Mouse (Mus musculus): ENCODE measurements around the gene Adra1b. TPM values are rescaled to one million over a fixed set of nuclear protein-coding genes. Genes with fewer than 3 reads are reported as not detected.

The Adra1b gene
- polyA plus RNA-seq, 1 experiment from 2014 or later: 0.40 TPM

GRCm38 (mm10) chr11:43841596-43841995 is 59.4 kb downstream of the Adra1b start:
- WGBS: 73% methylated on average over 10 of the region's 10 CpGs

GRCm38 (mm10) chr11:43840491-43840890 is 60.5 kb downstream of the Adra1b start:
- H3K4me1 ChIP-seq (replicated peaks; ENCODE audit: control insufficient read depth, insufficient read depth, low read length): 0 out of 2 replicates have a peak, but pooled peaks cover 4% of the 10 kb centered on the region
- WGBS: 74% methylated on average over 6 of the region's 6 CpGs

More at GRCm38 (mm10) chr11:43841596-43841995, 59.4 kb downstream of the Adra1b start:
- DNase-seq (ENCODE audit: low spot score): no peak
- ATAC-seq (replicated peaks; ENCODE audit: low FRiP score): no peak
- Histone ChIP-seq H3K36me3 (ENCODE audit: control insufficient read depth, insufficient read depth, low read length) (no peaks in the 10 kb centered on the region), H3K4me3 (ENCODE audit: low read depth, low read length) (no peak overlapping the region), H3K4me1 (replicated peaks; ENCODE audit: control insufficient read depth, insufficient read depth, low read length) (no peaks in the 10 kb centered on the region), H3K9ac (ENCODE audit: low read length) (no peak overlapping the region), H3K4me2 (ENCODE audit: low read depth, low read length, severe bottlenecking) (no peak overlapping the region), H3K27ac (ENCODE audit: low read depth, low read length) (no peak overlapping the region), H3K9me3 (ENCODE audit: control insufficient read depth, low read length) (no peaks in the 10 kb centered on the region), H3K27me3 (ENCODE audit: control insufficient read depth, insufficient read depth, low read length) (peaks cover 6% of the 10 kb centered on the region; the same call in 1 of the 2 replicates)

DNA sequence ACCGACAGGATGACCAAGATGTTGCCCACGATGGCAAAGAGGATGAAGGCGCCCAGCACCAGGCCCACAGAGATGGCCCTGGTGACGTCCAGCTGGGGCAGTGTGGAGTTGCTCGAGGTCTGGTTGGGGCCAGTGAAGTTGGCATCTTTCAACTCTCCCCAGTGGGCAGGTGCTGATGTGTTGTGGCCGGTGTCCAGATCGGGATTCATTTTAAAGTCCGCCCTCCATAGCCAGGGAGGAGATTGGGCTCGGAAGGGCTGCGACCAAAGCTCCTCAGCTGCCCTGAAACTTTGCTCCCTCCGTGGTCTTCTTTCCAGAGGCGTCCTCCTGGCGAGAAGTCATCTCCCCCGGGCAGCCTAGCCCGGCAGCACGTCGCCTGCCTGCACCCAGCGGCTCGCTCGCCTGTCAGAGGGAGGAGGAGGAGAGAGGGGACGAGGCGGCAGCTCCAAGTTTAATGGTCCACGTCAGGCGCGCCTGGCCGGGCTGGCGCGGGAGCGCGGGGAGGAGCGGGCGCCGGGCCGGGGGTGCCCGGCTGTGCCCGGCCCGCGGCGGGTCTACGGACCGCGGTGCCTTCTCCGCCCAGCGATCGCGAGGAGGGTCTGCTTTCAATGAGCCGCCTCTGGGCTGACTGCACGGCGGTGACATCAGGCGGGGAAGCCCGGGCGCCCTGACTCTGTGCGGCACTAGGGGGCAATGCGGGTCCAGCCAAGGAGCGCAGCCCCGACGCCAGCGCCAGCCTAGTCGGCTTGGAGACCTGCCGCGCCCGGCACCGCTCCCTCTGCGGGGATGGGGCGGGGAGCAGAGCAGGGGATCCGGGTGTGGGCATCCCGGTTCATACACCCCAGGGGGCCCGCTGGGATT is 64.9 kb downstream of the Adra1b start:
- Histone ChIP-seq H3K27ac (ENCODE audit: low read depth, low read length) (no peak overlapping the region), H3K9me3 (ENCODE audit: control insufficient read depth, low read length) (no peaks in the 10 kb centered on the region), H3K4me3 (ENCODE audit: low read depth, low read length) (peak overlapping the region; percentile 48), H3K27me3 (ENCODE audit: control insufficient read depth, insufficient read depth, low read length) (peaks cover 16% of the 10 kb centered on the region), H3K36me3 (ENCODE audit: control insufficient read depth, insufficient read depth, low read length) (no peaks in the 10 kb centered on the region), H3K4me2 (ENCODE audit: low read depth, low read length, severe bottlenecking) (peak overlapping the region; percentile 80), H3K9ac (ENCODE audit: low read length) (peak overlapping the region; percentile 59), H3K4me1 (replicated peaks; ENCODE audit: control insufficient read depth, insufficient read depth, low read length) (0 out of 2 replicates have a peak, but pooled peaks cover 4% of the 10 kb centered on the region)
- DNase-seq (ENCODE audit: low spot score) (peak; percentile 92), ATAC-seq (replicated peaks; ENCODE audit: low FRiP score) (peak; percentile 97)
- WGBS: 5% methylated on average over 66 of the region's 68 CpGs

More at GRCm38 (mm10) chr11:43840491-43840890, 60.5 kb downstream of the Adra1b start:
- Histone ChIP-seq H3K4me3 (ENCODE audit: low read depth, low read length) (no peak overlapping the region), H3K9me3 (ENCODE audit: control insufficient read depth, low read length) (no peaks in the 10 kb centered on the region), H3K36me3 (ENCODE audit: control insufficient read depth, insufficient read depth, low read length) (no peaks in the 10 kb centered on the region), H3K4me2 (ENCODE audit: low read depth, low read length, severe bottlenecking) (no peak overlapping the region), H3K27ac (ENCODE audit: low read depth, low read length) (no peak overlapping the region), H3K9ac (ENCODE audit: low read length) (no peak overlapping the region), H3K27me3 (ENCODE audit: control insufficient read depth, insufficient read depth, low read length) (peaks cover 10% of the 10 kb centered on the region)
- DNase-seq (ENCODE audit: low spot score) (no peak), ATAC-seq (replicated peaks; ENCODE audit: low FRiP score) (no peak)

DNA sequence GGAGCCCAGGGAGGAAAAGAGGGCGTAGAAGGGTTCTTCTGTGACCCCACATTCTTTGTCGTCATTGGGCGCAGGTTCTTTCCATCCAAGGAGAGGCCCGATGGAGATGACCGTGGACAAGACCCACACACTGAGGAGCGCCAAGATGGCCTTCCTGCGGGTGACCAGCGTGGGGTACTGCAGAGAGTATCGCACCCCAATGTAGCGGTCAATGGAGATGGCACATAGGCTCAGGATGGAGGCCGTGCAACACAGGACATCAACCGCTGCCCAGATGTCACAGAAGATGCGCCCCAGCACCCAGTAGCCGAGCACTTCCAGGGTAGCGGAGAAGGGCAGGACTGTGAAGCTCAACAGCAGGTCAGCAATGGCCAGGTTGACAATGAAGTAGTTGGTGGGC is 65.6 kb downstream of the Adra1b start:
- H3K4me2 ChIP-seq (ENCODE audit: low read depth, low read length, severe bottlenecking): no peak overlapping the region; the same call in 1 of the 2 replicates
- H3K27ac ChIP-seq (ENCODE audit: low read depth, low read length): no peak overlapping the region
- H3K9ac ChIP-seq (ENCODE audit: low read length): no peak overlapping the region
- DNase-seq (ENCODE audit: low spot score) (no peak), ATAC-seq (replicated peaks; ENCODE audit: low FRiP score) (no peak)
- H3K36me3 ChIP-seq (ENCODE audit: control insufficient read depth, insufficient read depth, low read length): no peaks in the 10 kb centered on the region
- no peaks in the 10 kb centered on the region for H3K9me3 ChIP-seq (ENCODE audit: control insufficient read depth, low read length)
- WGBS: 92% methylated on average over 15 of the region's 15 CpGs
- H3K27me3 ChIP-seq (ENCODE audit: control insufficient read depth, insufficient read depth, low read length): peaks cover 16% of the 10 kb centered on the region
- H3K4me1 ChIP-seq (replicated peaks; ENCODE audit: control insufficient read depth, insufficient read depth, low read length): 0 out of 2 replicates have a peak, but pooled peaks cover 4% of the 10 kb centered on the region
- no peak overlapping the region for H3K4me3 ChIP-seq (ENCODE audit: low read depth, low read length)

DNA sequence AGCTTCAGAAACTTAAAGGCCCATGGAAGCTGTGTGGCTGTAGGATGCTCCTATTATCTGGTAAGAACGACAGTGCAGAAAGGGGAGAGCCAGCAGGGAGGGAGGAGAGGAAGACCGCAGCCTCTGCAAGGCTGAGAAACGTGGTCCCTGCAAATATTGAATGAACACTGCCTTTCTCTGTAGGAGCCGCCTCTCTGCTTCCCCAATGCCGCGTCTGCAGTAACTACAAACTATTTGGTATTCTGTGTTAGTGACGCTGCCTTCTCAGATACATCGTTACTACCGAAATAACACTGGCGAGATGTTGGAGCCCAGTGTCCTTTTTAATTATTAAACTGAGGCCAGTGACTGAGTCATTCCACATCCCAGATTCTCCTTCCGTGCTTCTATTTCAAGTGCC is 66.5 kb downstream of the Adra1b start:
- ATAC-seq (replicated peaks; ENCODE audit: low FRiP score) (no peak), DNase-seq (ENCODE audit: low spot score) (no peak)
- Histone ChIP-seq H3K27me3 (ENCODE audit: control insufficient read depth, insufficient read depth, low read length) (peaks cover 16% of the 10 kb centered on the region), H3K9me3 (ENCODE audit: control insufficient read depth, low read length) (no peaks in the 10 kb centered on the region), H3K4me1 (replicated peaks; ENCODE audit: control insufficient read depth, insufficient read depth, low read length) (0 out of 2 replicates have a peak, but pooled peaks cover 4% of the 10 kb centered on the region), H3K4me3 (ENCODE audit: low read depth, low read length) (no peak overlapping the region), H3K27ac (ENCODE audit: low read depth, low read length) (no peak overlapping the region), H3K9ac (ENCODE audit: low read length) (no peak overlapping the region), H3K4me2 (ENCODE audit: low read depth, low read length, severe bottlenecking) (no peak overlapping the region), H3K36me3 (ENCODE audit: control insufficient read depth, insufficient read depth, low read length) (no peaks in the 10 kb centered on the region)
- 71% methylated on average over 11 of the region's 11 CpGs for WGBS

GRCm38 (mm10) chr11:43831530-43831929 is 69.5 kb downstream of the Adra1b start:
- H3K27ac ChIP-seq (ENCODE audit: low read depth, low read length): no peak overlapping the region
- no peaks in the 10 kb centered on the region for H3K36me3 ChIP-seq (ENCODE audit: control insufficient read depth, insufficient read depth, low read length)
- no peak for DNase-seq (ENCODE audit: low spot score)
- H3K27me3 ChIP-seq (ENCODE audit: control insufficient read depth, insufficient read depth, low read length): peaks cover 10% of the 10 kb centered on the region
- no peak overlapping the region for H3K4me2 ChIP-seq (ENCODE audit: low read depth, low read length, severe bottlenecking)
- H3K9ac ChIP-seq (ENCODE audit: low read length): no peak overlapping the region
- 75% methylated on average over 4 of the region's 4 CpGs for WGBS
- no peak for ATAC-seq (replicated peaks; ENCODE audit: low FRiP score)
- no peaks in the 10 kb centered on the region for H3K9me3 ChIP-seq (ENCODE audit: control insufficient read depth, low read length)
- H3K4me3 ChIP-seq (ENCODE audit: low read depth, low read length): no peak overlapping the region
- H3K4me1 ChIP-seq (replicated peaks; ENCODE audit: control insufficient read depth, insufficient read depth, low read length): 0 out of 2 replicates have a peak, but pooled peaks cover 4% of the 10 kb centered on the region

DNA sequence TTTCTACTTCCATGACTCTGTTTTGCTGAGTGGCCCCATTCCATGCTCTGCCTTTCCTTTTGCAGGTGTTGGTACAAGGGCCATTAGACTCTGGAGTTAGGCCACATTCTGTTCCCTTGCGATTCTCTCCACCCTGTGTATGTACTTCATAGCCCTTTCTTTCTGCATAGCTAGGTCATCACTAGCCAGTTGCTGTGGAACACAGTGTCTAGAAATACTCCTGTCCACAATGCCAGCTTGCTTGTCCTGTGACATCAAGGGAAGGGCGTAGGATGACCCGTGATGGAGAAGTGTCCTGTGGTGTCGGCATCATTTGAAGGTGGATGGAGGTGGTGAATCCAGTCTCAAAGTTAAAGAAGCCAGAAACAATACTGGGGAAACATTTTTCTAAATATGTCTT is 74.2 kb downstream of the Adra1b start:
- no peak overlapping the region for H3K27ac ChIP-seq (ENCODE audit: low read depth, low read length)
- no peaks in the 10 kb centered on the region for H3K4me1 ChIP-seq (replicated peaks; ENCODE audit: control insufficient read depth, insufficient read depth, low read length)
- no peaks in the 10 kb centered on the region for H3K36me3 ChIP-seq (ENCODE audit: control insufficient read depth, insufficient read depth, low read length)
- 93% methylated on average over 4 of the region's 4 CpGs for WGBS
- ATAC-seq (replicated peaks; ENCODE audit: low FRiP score) (no peak), DNase-seq (ENCODE audit: low spot score) (no peak)
- H3K27me3 ChIP-seq (ENCODE audit: control insufficient read depth, insufficient read depth, low read length): no peaks in the 10 kb centered on the region
- no peak overlapping the region for H3K4me2 ChIP-seq (ENCODE audit: low read depth, low read length, severe bottlenecking)
- H3K9me3 ChIP-seq (ENCODE audit: control insufficient read depth, low read length): no peaks in the 10 kb centered on the region
- H3K9ac ChIP-seq (ENCODE audit: low read length): no peak overlapping the region
- no peak overlapping the region for H3K4me3 ChIP-seq (ENCODE audit: low read depth, low read length)

GRCm38 (mm10) chr11:43823349-43823748 is 77.7 kb downstream of the Adra1b start:
- 75% methylated on average over 5 of the region's 5 CpGs for WGBS
- DNase-seq (ENCODE audit: low spot score): no peak
- Histone ChIP-seq H3K27ac (ENCODE audit: low read depth, low read length) (no peak overlapping the region), H3K36me3 (ENCODE audit: control insufficient read depth, insufficient read depth, low read length) (no peaks in the 10 kb centered on the region), H3K9ac (ENCODE audit: low read length) (no peak overlapping the region), H3K9me3 (ENCODE audit: control insufficient read depth, low read length) (no peaks in the 10 kb centered on the region), H3K4me3 (ENCODE audit: low read depth, low read length) (no peak overlapping the region), H3K4me1 (replicated peaks; ENCODE audit: control insufficient read depth, insufficient read depth, low read length) (no peaks in the 10 kb centered on the region), H3K27me3 (ENCODE audit: control insufficient read depth, insufficient read depth, low read length) (no peaks in the 10 kb centered on the region), H3K4me2 (ENCODE audit: low read depth, low read length, severe bottlenecking) (no peak overlapping the region)
- no peak for ATAC-seq (replicated peaks; ENCODE audit: low FRiP score)
